Mouse (Mus musculus): ENCODE measurements around the gene Mtfr1l.

The Mtfr1l gene

GRCm38 (mm10) chr4:134489986-134490665, 45.1 kb downstream of the Mtfr1l start:
- DNase-seq (ENCODE audit: low read depth, low spot score) = no peak

- no peak for DNase-seq (ENCODE audit: low read depth, low spot score)
Observed at GRCm38 (mm10) chr4:134488211-134488610, 47.0 kb downstream of the Mtfr1l start.

- DNase-seq (ENCODE audit: low read depth, low spot score) = no peak
Observed at GRCm38 (mm10) chr4:134485151-134485900, 49.9 kb downstream of the Mtfr1l start.

- no peak for DNase-seq (ENCODE audit: low read depth, low spot score)
Observed at GRCm38 (mm10) chr4:134484231-134484630, 51.0 kb downstream of the Mtfr1l start.

- DNase-seq (ENCODE audit: low read depth, low spot score) = no peak
Observed at GRCm38 (mm10) chr4:134483696-134484095, 51.5 kb downstream of the Mtfr1l start.

- no peak for DNase-seq (ENCODE audit: low read depth, low spot score)
Observed at GRCm38 (mm10) chr4:134483078-134483688, 52.0 kb downstream of the Mtfr1l start.

- no peak for DNase-seq (ENCODE audit: low read depth, low spot score)
Observed at GRCm38 (mm10) chr4:134482442-134482841, 52.7 kb downstream of the Mtfr1l start.

- DNase-seq (ENCODE audit: low read depth, low spot score) = no peak
Observed at GRCm38 (mm10) chr4:134481270-134481669, 53.9 kb downstream of the Mtfr1l start.

- peak; percentile 77 for DNase-seq (ENCODE audit: low read depth, low spot score)
Observed at GRCm38 (mm10) chr4:134480864-134481263, 54.3 kb downstream of the Mtfr1l start.

- DNase-seq (ENCODE audit: low read depth, low spot score) = no peak
Observed at GRCm38 (mm10) chr4:134479839-134480238, 55.3 kb downstream of the Mtfr1l start.

- peak; percentile 89 for DNase-seq (ENCODE audit: low read depth, low spot score)
Observed at GRCm38 (mm10) chr4:134478031-134478430, 57.2 kb downstream of the Mtfr1l start.

GRCm38 (mm10) chr4:134476899-134477298, 58.3 kb downstream of the Mtfr1l start:
- no peak for DNase-seq (ENCODE audit: low read depth, low spot score)

All from A20 (cell line).